Mouse (Mus musculus): ENCODE measurements around the gene Piwil4.

Gene Piwil4

DNA sequence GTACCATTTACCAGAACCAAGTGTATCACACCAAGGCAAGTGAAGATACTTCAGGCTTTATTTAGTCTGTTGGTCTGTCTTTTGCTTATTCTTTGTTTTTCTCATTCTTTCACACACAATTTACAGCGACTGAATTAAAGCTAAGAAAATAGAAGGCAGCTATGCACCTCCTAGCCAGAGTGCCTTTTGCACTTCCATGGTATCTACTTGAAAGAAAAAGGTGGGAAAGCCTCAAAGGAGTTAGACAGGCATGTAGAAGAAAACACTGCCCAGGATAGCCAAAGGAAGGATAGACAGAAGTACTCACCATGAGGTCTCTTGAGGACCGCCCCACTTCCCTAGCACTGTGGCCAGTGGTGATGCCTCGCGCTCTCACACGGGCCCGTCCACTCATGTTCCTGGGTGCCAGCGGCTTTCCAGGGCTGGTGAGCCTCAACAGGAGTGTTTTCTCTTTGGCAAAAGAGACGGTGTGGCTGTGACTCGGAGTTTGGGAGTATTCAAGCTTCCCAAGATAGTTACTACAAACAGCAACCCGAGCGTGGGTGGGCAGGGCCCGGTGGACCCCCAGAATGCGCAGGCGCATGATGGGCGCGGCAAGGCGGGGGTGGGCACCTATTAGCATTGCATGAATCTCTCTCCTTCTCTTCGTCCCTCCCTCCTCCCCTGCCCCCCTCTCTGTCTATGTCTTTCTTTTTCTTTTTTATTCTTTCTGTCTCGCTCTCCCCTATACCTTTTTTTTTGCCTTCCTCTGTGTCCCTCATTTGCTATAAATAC is at the start of gene Piwil4:
Gene Piwil4 (minus strand): TSS at position 583 of the 774 bp plus-strand sequence.
- no peak for DNase-seq (ENCODE audit: low spot score in 2 of 2)

DNA sequence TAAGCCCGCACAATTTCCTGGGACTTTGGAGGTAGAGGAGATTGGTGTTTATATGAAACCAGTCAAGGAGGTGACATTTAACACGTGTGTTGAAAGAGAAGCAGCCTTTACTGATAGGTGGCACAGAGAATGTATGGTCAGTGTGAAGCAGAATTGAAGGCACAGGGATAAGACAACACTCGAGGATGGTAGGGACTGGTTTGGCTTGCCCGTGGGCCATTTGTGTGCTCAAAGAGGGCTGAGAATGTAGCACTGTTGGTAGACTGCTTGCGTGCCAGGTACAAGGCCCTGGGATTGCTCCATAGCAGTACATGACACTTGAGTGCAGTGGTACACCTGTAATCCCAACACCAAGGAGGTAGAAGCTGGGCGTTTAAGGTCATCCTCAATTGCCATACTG is 46.8 kb upstream of the Piwil4 start:
- no peak for DNase-seq (ENCODE audit: low spot score in 2 of 2)

DNA sequence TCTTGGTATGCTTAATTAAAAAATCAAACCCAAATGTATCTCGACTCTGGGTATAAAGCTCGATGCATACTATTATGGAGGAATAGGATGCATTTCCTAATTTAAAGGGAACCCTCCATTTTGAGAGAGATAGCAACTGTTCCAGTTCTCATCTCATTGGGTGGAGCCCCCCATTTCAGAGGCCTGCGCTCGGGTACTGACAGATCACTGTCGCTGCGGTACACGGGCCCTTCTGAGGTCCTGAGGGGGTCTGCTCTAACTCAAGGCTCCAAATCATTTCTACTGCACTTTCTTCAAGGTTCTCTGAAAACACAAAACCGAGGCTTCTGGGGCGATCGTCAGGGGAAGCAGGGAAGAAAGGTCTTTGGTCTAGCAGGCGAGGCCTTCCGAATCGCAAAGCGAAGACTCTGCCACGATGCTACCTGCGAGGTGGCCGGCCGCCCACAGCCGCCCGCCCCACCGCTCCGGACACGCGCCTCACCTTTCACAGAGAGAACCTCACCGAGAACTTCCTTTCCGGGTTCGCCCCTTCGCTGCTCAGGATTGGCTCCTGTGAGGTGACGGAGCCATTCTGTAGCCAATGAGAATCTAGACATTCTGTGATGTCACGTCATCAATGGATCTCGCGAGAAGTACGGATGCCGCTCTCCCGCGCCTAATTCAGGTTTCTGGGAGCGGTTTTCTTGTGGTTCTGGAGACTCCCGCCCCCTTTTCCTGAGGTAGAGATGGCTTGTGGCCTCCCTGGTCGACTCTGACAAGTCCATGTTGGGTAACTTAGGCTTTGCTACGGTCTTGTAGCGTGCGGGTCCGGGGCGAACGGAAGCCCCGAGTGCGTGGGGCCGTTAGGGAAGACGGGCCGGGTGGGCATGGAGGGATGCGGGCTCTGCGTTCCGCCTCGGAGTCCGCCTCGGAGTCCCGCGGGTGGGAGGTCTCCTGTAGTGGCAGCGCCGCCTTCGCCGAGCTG is 43.8 kb upstream of the Piwil4 start, which contains the start of the genes Mre11a and Ankrd49:
Gene Mre11a (plus strand): TSS at position 616 of the 964 bp plus-strand sequence.
Gene Ankrd49 (minus strand): TSS at position 818 of the 964 bp plus-strand sequence.
- peak; percentile 89 to 91 for DNase-seq (ENCODE audit: low spot score in 2 of 2)

- DNase-seq (ENCODE audit: low spot score in 2 of 2) = peak; percentile 35 to 56
Observed at GRCm38 (mm10) chr9:14778341-14778740, 37.8 kb upstream of the Piwil4 start.

DNA sequence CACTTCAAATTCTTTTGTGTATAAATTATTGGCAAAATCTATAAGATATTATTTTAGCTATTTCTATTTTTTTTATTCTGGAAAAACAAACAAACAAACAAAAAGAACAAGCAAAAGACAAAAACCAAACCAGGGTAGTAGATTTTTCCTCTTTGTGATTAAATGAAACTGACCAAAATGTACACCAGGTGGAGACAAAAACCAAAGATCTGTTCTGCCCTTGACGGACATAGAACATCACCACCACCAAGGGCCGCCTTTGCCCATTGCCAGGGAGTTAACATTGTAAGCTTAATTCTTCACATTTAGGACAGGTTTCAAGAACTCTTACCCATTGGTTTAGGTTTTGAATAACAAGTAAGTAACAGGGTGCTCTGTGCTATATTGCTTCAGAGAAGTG is 33.3 kb upstream of the Piwil4 start:
- DNase-seq (ENCODE audit: low spot score in 2 of 2) = no peak

GRCm38 (mm10) chr9:14772074-14772473 is 31.5 kb upstream of the Piwil4 start:
- no peak for DNase-seq (ENCODE audit: low spot score in 2 of 2)

DNA sequence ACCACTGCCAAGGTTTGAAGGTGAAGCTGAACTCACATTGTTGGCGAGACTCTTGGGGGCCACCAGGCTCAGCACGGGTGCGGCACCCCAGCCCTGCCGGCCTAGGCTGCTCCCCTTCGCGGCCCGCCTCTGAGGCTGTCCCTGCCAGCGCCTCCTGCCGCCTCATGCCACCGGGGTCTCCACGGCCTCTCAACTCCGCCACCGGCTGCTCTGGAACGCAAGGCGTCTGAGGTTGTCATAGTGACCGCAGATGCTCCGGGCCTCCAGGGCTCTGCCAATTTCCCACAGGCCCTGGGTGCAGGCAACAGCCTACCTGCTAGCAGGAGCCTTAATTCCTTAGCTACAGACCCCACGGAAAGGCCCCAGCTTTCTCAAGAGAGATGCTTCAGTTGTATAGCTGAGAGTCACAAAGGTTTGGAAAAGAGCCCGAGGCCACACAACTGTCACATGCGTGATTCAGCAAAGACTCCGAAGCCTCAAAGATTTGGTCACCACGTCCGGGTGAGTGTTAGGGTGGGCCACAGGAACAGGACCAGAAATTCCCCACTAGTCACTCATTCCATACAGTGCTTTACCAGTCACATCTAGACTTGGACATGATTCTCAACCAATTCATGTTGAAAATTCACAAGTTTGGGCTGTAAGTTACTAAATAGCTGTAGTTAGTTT is 30.4 kb upstream of the Piwil4 start, which contains the start of gene 1700012B09Rik:
Gene 1700012B09Rik (minus strand): TSS at position 228 of the 669 bp plus-strand sequence.
- DNase-seq (ENCODE audit: low spot score in 2 of 2) = no peak

DNA sequence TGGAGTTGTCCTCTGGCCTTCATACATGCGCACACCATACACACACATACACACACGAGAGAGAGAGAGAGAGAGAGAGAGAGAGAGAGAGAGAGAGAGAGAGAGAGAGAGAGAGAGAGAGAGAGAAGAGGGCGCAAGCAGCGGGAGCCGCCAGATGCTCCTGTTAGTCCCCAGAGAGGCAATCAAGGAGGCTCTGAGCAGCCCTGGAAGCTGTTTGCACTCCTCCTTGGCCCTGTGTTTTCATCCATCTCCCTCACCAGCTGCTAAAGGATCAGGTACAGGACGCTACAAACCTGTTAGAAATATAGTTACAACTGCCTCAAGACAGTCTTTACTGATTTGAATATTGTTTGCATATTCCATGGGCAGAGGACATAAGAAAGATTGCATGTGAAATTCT is 29.3 kb upstream of the Piwil4 start:
- no peak for DNase-seq (ENCODE audit: low spot score in 2 of 2)

GRCm38 (mm10) chr9:14764765-14765164 is 24.2 kb upstream of the Piwil4 start:
- DNase-seq (ENCODE audit: low spot score in 2 of 2) = peak in 1 of 2 experiments; percentile 23

DNA sequence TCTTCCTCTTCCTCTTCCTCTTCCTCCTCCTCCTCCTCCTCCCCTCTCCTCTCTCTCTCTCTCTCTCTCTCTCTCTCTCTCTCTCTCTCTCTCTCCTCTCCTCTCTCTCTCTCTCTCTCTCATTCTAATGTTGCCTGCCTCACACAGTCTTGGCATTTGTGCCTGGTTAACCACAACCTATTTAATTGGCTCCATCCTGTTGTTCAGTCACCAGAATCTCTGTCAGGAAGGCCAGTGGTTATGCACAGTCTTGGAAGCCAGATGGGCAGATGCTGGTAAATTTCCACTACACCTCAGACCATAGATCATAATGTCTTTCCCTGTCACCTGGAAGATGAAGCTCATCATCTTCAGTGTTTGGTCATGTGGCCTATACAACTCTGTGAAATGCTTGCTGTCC is 18.7 kb upstream of the Piwil4 start:
- no peak for DNase-seq (ENCODE audit: low spot score in 2 of 2)

- DNase-seq (ENCODE audit: low spot score in 2 of 2) = no peak
Observed at GRCm38 (mm10) chr9:14758590-14758989, 18.1 kb upstream of the Piwil4 start.

- no peak for DNase-seq (ENCODE audit: low spot score in 2 of 2)
Observed at GRCm38 (mm10) chr9:14754469-14754868, 13.9 kb upstream of the Piwil4 start.

- no peak for DNase-seq (ENCODE audit: low spot score in 2 of 2)
Observed at GRCm38 (mm10) chr9:14753947-14754346, 13.4 kb upstream of the Piwil4 start.

- peak; percentile 65 to 76 for DNase-seq (ENCODE audit: low spot score in 2 of 2)
Observed at GRCm38 (mm10) chr9:14752001-14752522, 11.5 kb upstream of the Piwil4 start, which contains the start of gene Fut4. TSS of gene Fut4 (minus strand) at chr9:14752393.

- peak in 1 of 2 experiments; percentile 6 for DNase-seq (ENCODE audit: low spot score in 2 of 2)
Observed at GRCm38 (mm10) chr9:14751503-14752000, 11.0 kb upstream of the Piwil4 start.

- DNase-seq (ENCODE audit: low spot score in 2 of 2) = peak in 1 of 2 experiments; percentile 24
Observed at GRCm38 (mm10) chr9:14750901-14751502, 10.5 kb upstream of the Piwil4 start.

DNA sequence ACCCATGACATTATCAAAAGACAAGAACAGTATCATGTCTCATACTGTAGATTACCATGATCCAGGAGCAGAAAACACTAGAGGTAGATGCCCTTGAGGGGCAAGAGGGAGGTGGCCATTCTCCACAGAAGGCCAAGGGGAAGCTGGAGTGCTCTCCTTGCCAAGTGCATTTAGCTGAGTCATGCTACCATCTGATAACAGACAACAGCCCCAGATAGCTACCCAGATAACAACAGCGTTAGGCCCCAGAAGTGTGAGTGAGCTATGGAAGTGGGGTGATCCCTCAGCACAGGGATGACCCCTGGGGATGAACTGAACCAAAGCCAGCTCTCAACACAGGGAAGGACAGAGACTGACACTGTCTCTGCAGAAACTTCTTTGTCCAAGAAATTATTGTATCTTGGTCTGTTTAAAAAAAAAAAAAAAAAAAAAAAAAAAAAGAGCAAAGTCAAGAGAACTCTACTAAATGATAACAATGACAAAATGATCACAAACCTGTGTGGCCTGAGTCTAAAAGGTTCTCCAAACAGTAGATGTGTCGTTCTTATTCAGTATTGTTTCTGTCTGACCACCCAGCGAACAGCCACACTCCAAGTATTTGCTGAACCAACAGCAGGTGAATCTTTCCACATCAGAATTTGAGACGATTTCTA is 909 bp downstream of the Piwil4 start:
- no peak for DNase-seq (ENCODE audit: low spot score in 2 of 2)

DNA sequence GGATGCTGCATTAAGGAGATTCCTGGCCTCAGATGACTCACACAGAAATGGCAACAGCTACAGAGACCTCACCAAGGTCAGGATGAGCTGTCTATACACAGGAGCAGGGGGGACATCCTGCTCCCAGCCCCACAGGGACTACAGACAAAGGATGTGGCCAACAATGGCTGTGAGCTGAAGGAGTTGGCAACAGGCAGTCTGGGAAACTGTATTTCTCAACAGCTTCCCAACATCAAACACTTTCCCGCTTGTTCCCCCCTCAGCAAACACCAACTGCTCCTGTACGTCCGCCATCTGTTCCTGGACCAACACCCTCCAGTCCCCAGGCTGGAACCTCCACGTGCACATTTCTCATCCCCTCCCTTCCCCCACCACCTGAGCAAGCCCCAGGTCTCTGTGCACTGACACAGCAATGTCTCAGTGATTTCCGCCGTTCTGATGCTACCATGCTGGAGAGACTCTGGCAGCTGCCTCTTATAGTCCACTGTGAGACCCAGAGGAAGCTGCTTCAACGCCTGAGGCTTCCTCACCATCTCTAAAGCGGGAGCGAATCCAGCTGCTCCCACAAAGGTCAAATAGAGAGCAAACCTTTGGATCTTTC is 9.5 kb downstream of the Piwil4 start:
- no peak for DNase-seq (ENCODE audit: low spot score in 2 of 2)

DNA sequence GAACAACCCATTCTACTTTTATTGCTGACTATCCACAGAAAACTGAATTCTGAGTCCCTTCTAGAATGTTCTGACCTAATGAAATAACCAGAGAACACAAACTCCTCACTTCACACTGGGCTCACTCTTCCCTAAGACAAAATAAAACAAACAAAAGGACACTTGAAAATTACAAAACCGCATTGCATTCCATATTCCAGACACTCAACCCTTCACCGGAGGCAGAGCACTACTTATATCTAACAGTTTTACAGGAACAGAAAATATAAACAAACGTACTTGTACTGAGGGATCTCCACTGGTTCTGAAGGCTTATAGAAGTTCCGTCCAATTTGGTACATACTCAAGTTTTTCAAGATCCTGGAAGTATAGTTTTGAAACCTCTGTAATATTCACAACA is 12.2 kb downstream of the Piwil4 start:
- no peak for DNase-seq (ENCODE audit: low spot score in 2 of 2)

DNA sequence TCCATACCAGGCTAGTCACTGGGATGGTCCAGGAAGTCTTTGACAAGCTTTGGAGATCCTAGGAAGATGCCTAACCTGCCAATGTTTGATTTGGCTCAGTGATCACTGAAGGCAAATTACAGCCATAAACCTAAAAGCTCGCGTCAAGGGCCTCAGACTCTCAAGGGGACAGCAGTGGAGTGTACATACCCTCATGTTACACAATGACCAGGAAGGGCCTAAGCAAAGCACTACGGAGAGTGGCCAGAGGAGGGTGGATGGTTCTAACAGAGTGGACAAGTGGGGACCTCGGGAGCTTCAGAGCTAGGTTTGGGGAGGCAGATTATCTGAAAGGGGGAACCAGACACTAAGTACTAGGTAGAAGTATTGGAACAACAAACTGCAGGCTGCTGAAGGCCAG is 13.9 kb downstream of the Piwil4 start:
- DNase-seq (ENCODE audit: low spot score in 2 of 2) = no peak
